Mouse (Mus musculus) olfactory bulb, adult 2 months (tissue): Measurements from ENCODE around the gene Borcs5. TPM values are rescaled to one million over a fixed set of nuclear protein-coding genes. Genes with fewer than 3 reads are reported as not detected.

Source experiments
- H3K27ac ChIP-seq: fragments of 200-500 bp; 2 replicates; pipeline ENCODE4 v1.5.1; 2012; ENCODE audit warnings: low read depth, low read length; ENCODE audit not compliant: insufficient read depth
- H3K4me1 ChIP-seq: fragments of 200-500 bp; 2 replicates; pipeline ENCODE4 v1.6.1; 2012; ENCODE audit warnings: low read length; ENCODE audit not compliant: control insufficient read depth, insufficient read depth
- H3K4me3 ChIP-seq: fragments of 200-500 bp; 2 replicates; pipeline ENCODE4 v1.5.1; 2012; ENCODE audit warnings: mild to moderate bottlenecking, low read depth, low read length, moderate library complexity; ENCODE audit not compliant: insufficient read depth
- CTCF ChIP-seq: fragments of 200-500 bp; IDR thresholded peaks from 2 replicates; pipeline ENCODE4 v1.5.1; 2012; ENCODE audit warnings: low read depth, mild to moderate bottlenecking, low read length, moderate library complexity; ENCODE audit not compliant: insufficient read depth
- POLR2A ChIP-seq: fragments of 200-500 bp; IDR thresholded peaks from 2 replicates; pipeline ENCODE4 v1.6.1; 2012; ENCODE audit warnings: mild to moderate bottlenecking, low read depth, low read length, moderate library complexity; ENCODE audit not compliant: insufficient read depth
- WGBS: fragments of 180-500 bp; shearing (Covaris S2); methylation state at CpG from one replicate; pipeline ENCODE4 v1.1.7; 2018; 5-methylcytosine and 5-hydroxymethylcytosine counted together
- polyA plus RNA-seq: library from polyadenylated mRNA; stranded (reverse); fragments of >200 nt; gene quantifications from 2 replicates; pipeline ENCODE4 v1.2.4, GENCODE M21; 2012; ENCODE audit warnings: low replicate concordance; ENCODE audit not compliant: missing spikeins, insufficient read depth, insufficient read length

The Borcs5 gene
- polyA plus RNA-seq, 1 experiment, result not detected

DNA sequence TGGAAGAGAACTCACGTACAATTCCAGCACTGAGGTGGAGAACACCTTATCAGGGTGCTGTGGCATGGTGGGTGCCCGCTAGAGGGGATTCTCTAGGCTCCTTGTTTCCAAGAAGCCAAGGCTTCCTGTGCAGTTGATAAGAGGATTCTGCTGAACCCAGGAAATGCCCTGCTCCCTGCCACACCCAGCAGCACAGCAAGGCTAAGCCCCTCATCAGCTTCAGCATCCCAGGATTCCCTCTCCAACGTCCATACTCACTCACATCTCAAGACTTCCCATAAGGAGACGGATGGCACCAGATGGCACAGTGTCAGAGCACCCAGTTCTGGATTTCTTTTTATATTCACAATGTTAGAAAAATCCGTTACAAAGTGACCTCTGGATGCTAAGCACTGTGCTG lies 79.8 kb downstream of the Borcs5 start:
- 92% methylated on average over 5 of the region's 5 CpGs for WGBS
- no peak overlapping the region for H3K27ac ChIP-seq
- TF ChIP-seq POLR2A (no peak), CTCF (no peak)
- no peak overlapping the region for H3K4me3 ChIP-seq
- 0 out of 2 replicates have a peak, but pooled peaks cover 5% of the 10 kb centered on the region for H3K4me1 ChIP-seq

GRCm38 (mm10) chr6:134720150-134720549 lies 80.8 kb downstream of the Borcs5 start:
- Histone ChIP-seq H3K27ac (no peak overlapping the region), H3K4me1 (0 out of 2 replicates have a peak, but pooled peaks cover 5% of the 10 kb centered on the region), H3K4me3 (no peak overlapping the region)
- no peak for TF ChIP-seq POLR2A
- TF ChIP-seq CTCF, result no peak
- WGBS, result 77% methylated on average over 5 of the region's 5 CpGs

DNA sequence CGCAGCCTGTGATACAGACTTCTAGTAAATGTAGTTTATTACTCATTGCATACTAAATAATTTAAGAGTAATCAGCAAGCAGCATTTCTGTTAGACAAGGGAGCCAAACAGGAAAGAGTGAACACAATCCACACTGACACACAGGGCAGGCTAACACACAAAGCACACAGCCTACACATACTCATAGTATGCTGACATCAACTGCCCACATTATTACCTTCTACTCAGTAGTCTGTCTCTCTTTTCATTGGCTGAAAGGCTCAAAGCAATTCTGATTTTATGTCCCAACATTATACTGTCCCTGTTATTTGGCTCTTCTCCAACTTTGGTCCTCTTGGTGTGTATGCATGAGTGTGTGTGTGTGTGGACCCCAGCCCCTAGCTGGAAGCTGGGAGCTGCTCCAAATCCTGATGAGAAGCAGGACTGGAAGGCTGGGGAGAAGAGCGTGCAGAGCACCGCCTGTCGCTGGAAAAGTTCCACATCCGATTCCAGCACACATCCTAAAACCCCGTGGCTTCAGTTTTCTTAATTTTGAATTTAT lies 82.5 kb downstream of the Borcs5 start:
- 0 out of 2 replicates have a peak, but pooled peaks cover 5% of the 10 kb centered on the region for H3K4me1 ChIP-seq
- no peak overlapping the region for H3K27ac ChIP-seq
- TF ChIP-seq POLR2A, result no peak
- no peak for TF ChIP-seq CTCF
- WGBS, result 63% methylated on average over 6 of the region's 6 CpGs
- no peak overlapping the region for H3K4me3 ChIP-seq

DNA sequence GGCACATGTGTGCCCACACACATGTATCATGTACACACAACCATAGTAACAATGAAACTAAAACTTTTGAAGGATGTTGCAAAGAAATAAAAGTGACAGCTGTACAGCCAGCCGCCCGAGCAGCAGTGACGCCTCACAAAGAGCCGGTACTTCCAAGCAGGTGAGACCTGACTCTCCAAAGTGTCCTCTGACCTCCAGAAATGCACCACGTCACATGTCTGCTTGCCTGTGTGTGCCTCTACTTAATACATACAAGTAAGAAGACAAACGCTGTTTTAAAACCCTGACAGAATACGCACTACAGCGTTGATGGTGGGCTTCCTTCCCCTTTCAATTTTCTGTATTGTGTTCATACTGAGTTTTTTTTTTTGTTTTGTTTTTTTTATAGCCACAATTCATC lies 83.6 kb downstream of the Borcs5 start:
- H3K4me1 ChIP-seq, result 0 out of 2 replicates have a peak, but pooled peaks cover 3% of the 10 kb centered on the region
- no peak overlapping the region for H3K4me3 ChIP-seq
- H3K27ac ChIP-seq, result no peak overlapping the region
- no peak for TF ChIP-seq POLR2A
- TF ChIP-seq CTCF, result no peak
- 95% methylated on average over 8 of the region's 8 CpGs for WGBS

DNA sequence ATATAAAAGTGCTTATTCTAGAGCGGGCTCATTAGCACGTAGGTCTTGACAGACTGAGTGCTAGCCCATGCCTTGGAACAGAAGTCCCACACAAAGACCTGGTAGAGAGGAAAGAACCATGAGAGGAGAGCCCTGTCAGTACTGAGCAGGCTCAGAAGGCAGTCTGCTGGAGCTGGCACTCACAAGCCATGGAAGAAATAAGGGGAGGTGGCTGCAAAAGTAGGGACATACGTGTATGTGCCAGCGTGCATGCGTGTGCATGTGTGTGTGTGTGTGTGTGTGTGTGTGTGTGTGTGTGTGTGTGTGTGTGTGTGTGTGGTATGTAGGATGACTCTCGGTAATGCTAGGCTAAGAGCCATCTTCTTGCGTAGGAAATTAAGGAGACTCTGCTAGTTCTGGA lies 84.0 kb downstream of the Borcs5 start:
- Histone ChIP-seq H3K4me3 (no peak overlapping the region), H3K27ac (no peak overlapping the region), H3K4me1 (no peaks in the 10 kb centered on the region)
- TF ChIP-seq CTCF (no peak), POLR2A (no peak)
- 87% methylated on average over 7 of the region's 7 CpGs for WGBS

DNA sequence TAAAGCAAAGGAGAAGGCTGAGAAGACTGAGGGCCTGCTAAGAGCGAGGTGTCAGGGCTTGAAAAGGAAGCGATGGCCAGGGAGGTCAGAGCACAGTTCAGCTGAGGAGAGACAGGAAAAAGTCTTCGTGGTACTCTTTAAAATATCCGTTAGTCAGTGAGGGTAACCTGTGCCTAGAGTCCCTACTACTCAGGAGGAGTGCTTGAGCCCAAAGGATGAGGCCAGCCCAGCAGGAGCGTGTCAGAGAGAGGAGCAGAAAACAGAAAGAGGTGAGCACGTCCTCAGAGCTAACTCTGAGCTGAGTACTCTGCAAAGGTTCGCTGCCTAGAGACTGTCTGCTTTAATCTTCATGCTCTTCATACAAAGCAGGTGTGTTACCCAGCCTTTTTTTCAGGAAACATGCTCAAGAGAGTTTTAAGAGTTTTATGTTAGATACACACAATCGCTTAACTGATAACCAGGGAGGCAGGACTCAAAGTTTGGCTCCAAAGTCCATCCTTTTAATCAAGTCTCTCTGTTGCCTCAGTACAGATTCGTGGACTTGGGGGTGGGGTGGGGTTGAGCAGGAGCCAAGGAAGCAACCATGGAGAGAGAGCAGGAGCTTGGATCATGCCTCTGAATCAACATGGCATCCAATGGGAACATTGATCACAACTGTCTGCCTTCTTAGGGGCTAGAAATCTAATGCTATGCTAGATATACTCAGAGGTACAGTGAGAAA lies 84.7 kb downstream of the Borcs5 start:
- Histone ChIP-seq H3K4me3 (no peak overlapping the region), H3K4me1 (no peaks in the 10 kb centered on the region), H3K27ac (no peak overlapping the region)
- TF ChIP-seq CTCF (no peak), POLR2A (no peak)
- 89% methylated on average over 9 of the region's 9 CpGs for WGBS

- TF ChIP-seq POLR2A (no peak), CTCF (no peak)
- Histone ChIP-seq H3K4me3 (no peak overlapping the region), H3K4me1 (no peaks in the 10 kb centered on the region), H3K27ac (no peak overlapping the region)
These were observed 86.1 kb downstream of the Borcs5 start for GRCm38 (mm10) chr6:134725406-134725805.

GRCm38 (mm10) chr6:134730978-134731377 lies 91.7 kb downstream of the Borcs5 start:
- WGBS, result 95% methylated on average over 3 of the region's 3 CpGs
- Histone ChIP-seq H3K27ac (no peak overlapping the region), H3K4me1 (no peaks in the 10 kb centered on the region), H3K4me3 (no peak overlapping the region)
- TF ChIP-seq CTCF (no peak), POLR2A (no peak)

DNA sequence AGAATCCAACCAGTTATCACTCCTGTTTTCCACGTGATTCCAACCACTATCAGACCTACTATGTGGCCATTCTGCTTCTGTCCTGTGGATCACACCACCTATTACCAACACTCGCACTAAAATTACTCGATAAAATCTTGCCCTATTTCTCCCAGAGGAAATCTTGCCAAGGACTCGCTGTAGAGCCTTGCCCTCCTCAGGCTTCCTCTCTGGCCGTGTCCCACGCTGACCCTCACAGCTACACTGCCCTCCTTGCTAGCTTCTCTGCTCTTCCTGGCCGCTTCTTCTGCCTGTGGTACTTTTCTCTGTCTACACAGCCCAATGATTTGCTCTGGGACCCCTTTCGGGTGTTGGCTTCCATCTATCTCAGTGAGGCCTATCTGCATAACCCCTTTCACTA lies 93.5 kb downstream of the Borcs5 start:
- TF ChIP-seq CTCF (no peak), POLR2A (no peak)
- H3K4me1 ChIP-seq, result no peaks in the 10 kb centered on the region
- no peak overlapping the region for H3K27ac ChIP-seq
- WGBS, result 96% methylated on average over 8 of the region's 8 CpGs
- no peak overlapping the region for H3K4me3 ChIP-seq
